Mouse (Mus musculus): ENCODE measurements around the gene Tmem104. TPM values are rescaled to one million over a fixed set of nuclear protein-coding genes. Genes with fewer than 3 reads are reported as not detected.

Tmem104 gene
- polyA plus RNA-seq, 1 experiment from 2014 or later, result 9.3 TPM

Other genes starting within 250 kb of the Tmem104 start
- gene Cd300c, start 218.3 kb upstream of the Tmem104 start, polyA plus RNA-seq (2015; fragmentation: Nextera tagmentation; extraction: Ambion mirVana), result not detected in 2 replicates
- gene Cd300ld, start 197.6 kb upstream of the Tmem104 start, polyA plus RNA-seq (2015; fragmentation: Nextera tagmentation; extraction: Ambion mirVana), result 0.19 and 0.34 TPM in 2 replicates
- 1.9 and 2.8 TPM in 2 replicates for gene Cd300c2, start 185.6 kb upstream of the Tmem104 start, polyA plus RNA-seq (2015; fragmentation: Nextera tagmentation; extraction: Ambion mirVana)
- not detected in 2 replicates for gene Cd300ld2, start 171.3 kb upstream of the Tmem104 start, polyA plus RNA-seq (2015; fragmentation: Nextera tagmentation; extraction: Ambion mirVana)
- not detected in 2 replicates for gene Cd300ld4, start 160.5 kb upstream of the Tmem104 start, polyA plus RNA-seq (2015; fragmentation: Nextera tagmentation; extraction: Ambion mirVana)
- gene Cd300ld5, start 149.7 kb upstream of the Tmem104 start, polyA plus RNA-seq (2015; fragmentation: Nextera tagmentation; extraction: Ambion mirVana), result not detected in 2 replicates
- not detected in 2 replicates for gene Cd300ld3, start 139.1 kb upstream of the Tmem104 start, polyA plus RNA-seq (2015; fragmentation: Nextera tagmentation; extraction: Ambion mirVana)
- 0.06 and 0.28 TPM in 2 replicates for gene Cd300e, start 125.3 kb upstream of the Tmem104 start, polyA plus RNA-seq (2015; fragmentation: Nextera tagmentation; extraction: Ambion mirVana)
- gene Rab37, start 96.1 kb upstream of the Tmem104 start, polyA plus RNA-seq (2015; fragmentation: Nextera tagmentation; extraction: Ambion mirVana), result 3.6 and 3.7 TPM in 2 replicates
- 0.85 and 1.2 TPM in 2 replicates for gene Cd300lf, start 53.5 kb upstream of the Tmem104 start, polyA plus RNA-seq (2015; fragmentation: Nextera tagmentation; extraction: Ambion mirVana)
- gene Slc9a3r1, start 24.1 kb upstream of the Tmem104 start, polyA plus RNA-seq (2015; fragmentation: Nextera tagmentation; extraction: Ambion mirVana), result 252 and 270 TPM in 2 replicates
- gene Nat9, start 372 bp downstream of the Tmem104 start, polyA plus RNA-seq (2015; fragmentation: Nextera tagmentation; extraction: Ambion mirVana), result 20.5 and 20.6 TPM in 2 replicates
- 0.05 and 0.09 TPM in 2 replicates for gene Grin2c, start 79.8 kb downstream of the Tmem104 start, polyA plus RNA-seq (2015; fragmentation: Nextera tagmentation; extraction: Ambion mirVana)
- 17.2 and 20.8 TPM in 2 replicates for gene Fdxr, start 89.6 kb downstream of the Tmem104 start, polyA plus RNA-seq (2015; fragmentation: Nextera tagmentation; extraction: Ambion mirVana)
- gene Fads6, start 110.2 kb downstream of the Tmem104 start, polyA plus RNA-seq (2015; fragmentation: Nextera tagmentation; extraction: Ambion mirVana), result 1.5 and 1.7 TPM in 2 replicates
- gene Otop2, start 119.7 kb downstream of the Tmem104 start, polyA plus RNA-seq (2015; fragmentation: Nextera tagmentation; extraction: Ambion mirVana), result not detected in 2 replicates
- 0.08 TPM in 1 of 2 replicates, not detected in the other for gene Ush1g, start 134.6 kb downstream of the Tmem104 start, polyA plus RNA-seq (2015; fragmentation: Nextera tagmentation; extraction: Ambion mirVana)
- gene Otop3, start 147.2 kb downstream of the Tmem104 start, polyA plus RNA-seq (2015; fragmentation: Nextera tagmentation; extraction: Ambion mirVana), result 0.77 and 1.2 TPM in 2 replicates
- gene Hid1, start 180.3 kb downstream of the Tmem104 start, polyA plus RNA-seq (2015; fragmentation: Nextera tagmentation; extraction: Ambion mirVana), result 17.1 and 22.7 TPM in 2 replicates
- gene Cdr2l, start 194.4 kb downstream of the Tmem104 start, polyA plus RNA-seq (2015; fragmentation: Nextera tagmentation; extraction: Ambion mirVana), result 7.5 and 8.0 TPM in 2 replicates
- 187 and 197 TPM in 2 replicates for gene Mrpl58, start 216.3 kb downstream of the Tmem104 start, polyA plus RNA-seq (2015; fragmentation: Nextera tagmentation; extraction: Ambion mirVana)
- gene Atp5h, start 232.5 kb downstream of the Tmem104 start, polyA plus RNA-seq (2015; fragmentation: Nextera tagmentation; extraction: Ambion mirVana), result 989 and 991 TPM in 2 replicates
- gene Kctd2, start 232.6 kb downstream of the Tmem104 start, polyA plus RNA-seq (2015; fragmentation: Nextera tagmentation; extraction: Ambion mirVana), result 12.1 and 13.5 TPM in 2 replicates

All from intestine, embryonic 15.5 days (tissue).